Mouse (Mus musculus) stomach, postnatal 0 days (tissue): ENCODE measurements at regions not wholly inside any gene's neighbourhood (a gene's known extent, or its start where the extent isn't known, plus 50 kb on each side); places are given as distances from the start of the nearest gene placed in this dataset.

ENCODE experiments used
- CTCF ChIP-seq: IDR thresholded peaks from 2 replicates; pipeline ENCODE4 v1.5.1; 2016; ENCODE audit warnings: antibody characterized with exemption, low read depth, mild to moderate bottlenecking, moderate library complexity
- EP300 ChIP-seq: optimal IDR thresholded peaks from 2 replicates; pipeline ENCODE3; 2016; ENCODE audit warnings: antibody characterized with exemption

GRCm38 (mm10) chr11:22644877-22645276 is 133.0 kb downstream of the Tmem17 start:
- TF ChIP-seq EP300: no peak
- TF ChIP-seq CTCF: no peak
